Mouse (Mus musculus) CH12.LX (cell line): ENCODE measurements at regions not wholly inside any gene's neighbourhood (a gene's known extent, or its start where the extent isn't known, plus 50 kb on each side); places are given as distances from the start of the nearest gene placed in this dataset.

Source experiments
- DNase-seq: peaks from one replicate; pipeline ENCODE4 v3.0.0-alpha.2; 2013; ENCODE audit errors: extremely low read depth
- H3K27ac ChIP-seq: 2 replicates; pipeline ENCODE4 v1.5.1; 2012; ENCODE audit warnings: low read depth, mild to moderate bottlenecking, control low read depth, moderate library complexity; ENCODE audit not compliant: insufficient read depth
- H3K27me3 ChIP-seq: replicated peaks from 2 replicates; pipeline ENCODE3; 2012; ENCODE audit warnings: inconsistent platforms
- H3K36me3 ChIP-seq, 2 experiments: replicated peaks in 1 of 2; 2 replicates each; pipeline versions ENCODE3 to v1.6.1; 2012; ENCODE audit warnings: inconsistent platforms in 1 of 2, low read length in 1 of 2, mild to moderate bottlenecking in 1 of 2, mixed read lengths in 1 of 2, moderate library complexity in 1 of 2; ENCODE audit not compliant: control insufficient read depth in 1 of 2, insufficient read depth in 1 of 2
- H3K4me1 ChIP-seq, 2 experiments: 2 replicates each; pipeline ENCODE4 v1.6.1; 2012; ENCODE audit warnings: inconsistent platforms in 1 of 2, moderate library complexity in 1 of 2; ENCODE audit not compliant: insufficient read depth in 2 of 2, control insufficient read depth in 1 of 2
- H3K4me2 ChIP-seq: 2 replicates; pipeline ENCODE4 v1.6.1; 2012; ENCODE audit warnings: low read depth, mild to moderate bottlenecking, control low read depth; ENCODE audit not compliant: poor library complexity, insufficient read depth, severe bottlenecking
- H3K4me3 ChIP-seq, 3 experiments: fragments of 150-350 bp in 1 of 3; sonication (generic) in 1 of 3; replicated peaks in 1 of 3; 2 replicates each; pipeline versions ENCODE3 to v1.5.1; 2011 to 2012; ENCODE audit warnings: low read depth in 2 of 3, low read length in 2 of 3, mild to moderate bottlenecking in 2 of 3, moderate library complexity in 2 of 3, control low read depth in 1 of 3, improper control_type of control experiment in 1 of 3, inconsistent platforms in 1 of 3, mixed read lengths in 1 of 3; ENCODE audit not compliant: poor library complexity in 1 of 3
- H3K79me2 ChIP-seq: replicated peaks from 2 replicates; pipeline ENCODE4 v1.6.1; 2012; ENCODE audit warnings: mild to moderate bottlenecking, moderate library complexity; ENCODE audit not compliant: control insufficient read depth, poor library complexity, insufficient read depth, severe bottlenecking; ENCODE audit errors: extremely low read depth
- H3K9ac ChIP-seq: 2 replicates; pipeline ENCODE4 v1.6.1; 2012; ENCODE audit warnings: low read depth, mild to moderate bottlenecking, control low read depth, moderate library complexity; ENCODE audit not compliant: insufficient read depth
- H3K9me3 ChIP-seq: replicated peaks from 2 replicates; pipeline ENCODE3; 2012; ENCODE audit warnings: low read length, inconsistent platforms, mixed read lengths
- BHLHE40 ChIP-seq: IDR thresholded peaks from 2 replicates; pipeline ENCODE4 v1.6.1; 2011; ENCODE audit warnings: mild to moderate bottlenecking, low read depth, low read length, improper control_type of control experiment
- CHD1 ChIP-seq: IDR thresholded peaks from 2 replicates; pipeline ENCODE4 v1.6.1; 2012; ENCODE audit warnings: low read depth, low read length, improper control_type of control experiment, inconsistent platforms
- CHD2 ChIP-seq: IDR thresholded peaks from 2 replicates; pipeline ENCODE4 v1.6.1; 2011; ENCODE audit warnings: low read length, improper control_type of control experiment
- CTCF ChIP-seq, 2 experiments: IDR thresholded peaks in 1 of 2; conservative IDR thresholded peaks in 1 of 2; 2 replicates each; pipeline ENCODE4 v1.5.1; 2011 to 2012; ENCODE audit warnings: low read depth in 2 of 2, low read length in 2 of 2, improper control_type of control experiment in 1 of 2, inconsistent platforms in 1 of 2, mild to moderate bottlenecking in 1 of 2, moderate library complexity in 1 of 2
- ELF1 ChIP-seq: IDR thresholded peaks from 2 replicates; pipeline ENCODE4 v1.6.1; 2014; ENCODE audit warnings: low read depth, mild to moderate bottlenecking, inconsistent platforms, low read length, improper control_type of control experiment
- EP300 ChIP-seq: IDR thresholded peaks from 2 replicates; pipeline ENCODE4 v1.6.1; 2011; ENCODE audit warnings: low read length, improper control_type of control experiment
- ETS1 ChIP-seq: conservative IDR thresholded peaks from 2 replicates; pipeline ENCODE4 v1.6.1; 2012; ENCODE audit warnings: low read depth, mild to moderate bottlenecking, inconsistent platforms, low read length, improper control_type of control experiment, moderate library complexity
- GABPA ChIP-seq: IDR thresholded peaks from 2 replicates; pipeline ENCODE4 v1.6.1; 2012; ENCODE audit warnings: low read depth, low read length, improper control_type of control experiment, inconsistent platforms; ENCODE audit not compliant: insufficient replicate concordance
- HCFC1 ChIP-seq: IDR thresholded peaks from 2 replicates; pipeline ENCODE4 v1.6.1; 2012; ENCODE audit warnings: low read depth, mild to moderate bottlenecking, inconsistent platforms, low read length, improper control_type of control experiment
- IRF4 ChIP-seq: IDR thresholded peaks from 2 replicates; pipeline ENCODE4 v1.6.1; 2014; ENCODE audit warnings: low read depth, mild to moderate bottlenecking, inconsistent platforms, low read length, improper control_type of control experiment
- JUN ChIP-seq: IDR thresholded peaks from 2 replicates; pipeline ENCODE4 v1.6.1; 2011; ENCODE audit warnings: low read depth, mild to moderate bottlenecking, low read length, improper control_type of control experiment, moderate library complexity; ENCODE audit not compliant: insufficient read depth
- JUND ChIP-seq: conservative IDR thresholded peaks from 2 replicates; pipeline ENCODE4 v1.6.1; 2011; ENCODE audit warnings: low read depth, low read length, improper control_type of control experiment
- KAT2A ChIP-seq: IDR thresholded peaks from 2 replicates; pipeline ENCODE4 v1.6.1; 2012; ENCODE audit warnings: low read length, improper control_type of control experiment, inconsistent platforms; ENCODE audit not compliant: insufficient replicate concordance
- MAFK ChIP-seq: IDR thresholded peaks from 2 replicates; pipeline ENCODE4 v1.6.1; 2011; ENCODE audit warnings: low read length, improper control_type of control experiment; ENCODE audit not compliant: insufficient replicate concordance
- MAZ ChIP-seq: IDR thresholded peaks from 2 replicates; pipeline ENCODE4 v1.6.1; 2012; ENCODE audit warnings: low read depth, mild to moderate bottlenecking, inconsistent platforms, low read length, improper control_type of control experiment, moderate library complexity
- MEF2A ChIP-seq: IDR thresholded peaks from 2 replicates; pipeline ENCODE4 v1.6.1; 2014; ENCODE audit warnings: low read depth, mild to moderate bottlenecking, inconsistent platforms, low read length, improper control_type of control experiment, borderline replicate concordance
- MXI1 ChIP-seq: IDR thresholded peaks from 2 replicates; pipeline ENCODE4 v1.6.1; 2011; ENCODE audit warnings: mild to moderate bottlenecking, low read depth, low read length, improper control_type of control experiment
- MYC ChIP-seq: IDR thresholded peaks from 2 replicates; pipeline ENCODE4 v1.6.1; 2011; ENCODE audit warnings: low read depth, mild to moderate bottlenecking, improper control_type of control experiment, low read length
- NELFE ChIP-seq: IDR thresholded peaks from 2 replicates; pipeline ENCODE4 v1.6.1; 2011; ENCODE audit warnings: low read depth, low read length, improper control_type of control experiment
- NRF1 ChIP-seq: IDR thresholded peaks from 2 replicates; pipeline ENCODE4 v1.6.1; 2014; ENCODE audit warnings: low read depth, mild to moderate bottlenecking, inconsistent platforms, low read length, improper control_type of control experiment, moderate library complexity
- PAX5 ChIP-seq: IDR thresholded peaks from 2 replicates; pipeline ENCODE4 v1.6.1; 2012; ENCODE audit warnings: low read length, inconsistent platforms, mixed read lengths
- POLR2AphosphoS2 ChIP-seq: IDR thresholded peaks from 2 replicates; pipeline ENCODE4 v1.6.1; 2011; ENCODE audit warnings: low read depth, low read length, improper control_type of control experiment
- RAD21 ChIP-seq: IDR thresholded peaks from 2 replicates; pipeline ENCODE4 v1.6.1; 2011; ENCODE audit warnings: low read depth, mild to moderate bottlenecking, low read length, improper control_type of control experiment, moderate library complexity
- RCOR1 ChIP-seq: conservative IDR thresholded peaks from 2 replicates; pipeline ENCODE4 v1.6.1; 2012; ENCODE audit warnings: low read depth, mild to moderate bottlenecking, inconsistent platforms, low read length, improper control_type of control experiment
- SMC3 ChIP-seq: IDR thresholded peaks from 2 replicates; pipeline ENCODE4 v1.6.1; 2011; ENCODE audit warnings: low read depth, low read length, improper control_type of control experiment
- TBP ChIP-seq: conservative IDR thresholded peaks from 2 replicates; pipeline ENCODE4 v1.6.1; 2011; ENCODE audit warnings: low read depth, low read length, improper control_type of control experiment
- TCF12 ChIP-seq: IDR thresholded peaks from 2 replicates; pipeline ENCODE4 v1.6.1; 2014; ENCODE audit warnings: low read depth, mild to moderate bottlenecking, inconsistent platforms, low read length, improper control_type of control experiment
- UBTF ChIP-seq: IDR thresholded peaks from 2 replicates; pipeline ENCODE4 v1.6.1; 2012; ENCODE audit warnings: low read depth, mild to moderate bottlenecking, inconsistent platforms, low read length, improper control_type of control experiment, moderate library complexity
- USF1 ChIP-seq: IDR thresholded peaks from 2 replicates; pipeline ENCODE4 v1.6.1; 2014; ENCODE audit warnings: low read depth, mild to moderate bottlenecking, inconsistent platforms, low read length, improper control_type of control experiment
- ZC3H11A ChIP-seq: IDR thresholded peaks from 2 replicates; pipeline ENCODE4 v1.6.1; 2012; ENCODE audit warnings: low read depth, mild to moderate bottlenecking, inconsistent platforms, low read length, improper control_type of control experiment
- ZKSCAN1 ChIP-seq: IDR thresholded peaks from 2 replicates; pipeline ENCODE4 v1.6.1; 2012; ENCODE audit warnings: low read depth, inconsistent platforms, low read length, improper control_type of control experiment, borderline replicate concordance
- ZMIZ1 ChIP-seq: IDR thresholded peaks from 2 replicates; pipeline ENCODE4 v1.6.1; 2012; ENCODE audit warnings: low read depth, mild to moderate bottlenecking, inconsistent platforms, low read length, improper control_type of control experiment
- ZNF384 ChIP-seq: IDR thresholded peaks from 2 replicates; pipeline ENCODE4 v1.6.1; 2012; ENCODE audit warnings: low read depth, low read length, improper control_type of control experiment, inconsistent platforms
- dilution Hi-C: fragments of 300-500 bp; cut with MboI; formaldehyde crosslinking; loops from 2 replicates; pipeline ENCODE4 v1.14.3; 2020; ENCODE audit warnings: low sequenced_read_pairs; ENCODE audit not compliant: extremely low pct_unique_long_range_greater_than_20kb, extremely low pct_ligation_motif_present
- in situ Hi-C: fragments of 300-500 bp; cut with MboI; formaldehyde crosslinking; loops from 3 replicates; pipeline ENCODE4 v1.14.3; 2019; ENCODE audit warnings: low sequenced_read_pairs, low pct_ligation_motif_present, low pct_unique_long_range_greater_than_20kb, mixed read lengths

- peak; percentile 91 for TF ChIP-seq EP300
- TF ChIP-seq CHD2 = peak; percentile 82
- TF ChIP-seq UBTF = no peak
- peak; percentile 86 for TF ChIP-seq BHLHE40
- peak; percentile 81; the same call in 1 of the 2 replicates for TF ChIP-seq MXI1
- peak; percentile 54; the same call in 1 of the 2 replicates for TF ChIP-seq MAFK
- peak in 1 of 2 experiments; percentile 69; a peak in 2 of 4 replicates for TF ChIP-seq CTCF (conservative IDR thresholded peaks at IDR 0.05 in 1 of 2, IDR thresholded peaks at IDR 0.05 in 1 of 2; ENCODE audit: low read depth in 2 of 2, low read length in 2 of 2)
- peak; percentile 91; the same call in 1 of the 2 replicates for TF ChIP-seq MAZ
Measured at GRCm38 (mm10) chr1:157048201-157048923, 60.1 kb downstream of the Tex35 start (continued).

GRCm38 (mm10) chr1:157047751-157048200, 60.7 kb downstream of the Tex35 start:
- Histone ChIP-seq H3K9ac (peak overlapping the region; percentile 98), H3K4me2 (peak overlapping the region; percentile 58), H3K79me2 (no peaks in the 10 kb centered on the region), H3K36me3 (peaks cover 0 to 3% of the 10 kb centered on the region in 2 experiments), H3K4me1 (peaks cover 37 to 74% of the 10 kb centered on the region in 2 experiments), H3K4me3 (peak overlapping the region; percentile 38 to 50 (median 45)), H3K27me3 (no peaks in the 10 kb centered on the region), H3K9me3 (no peaks in the 10 kb centered on the region), H3K27ac (peak overlapping the region; percentile 96)
- in situ Hi-C loops (loop anchor here (5.0 kb wide), 2 partner anchors 50 to 115 kb away; no protein-coding TSS in a partner anchor), dilution Hi-C loops (no loop called here)
- DNase-seq = peak; percentile 82
- TF ChIP-seq NRF1 (no peak), MXI1 (no peak), CHD1 (0 out of 2 replicates have a peak, but pooled peaks have one; percentile 59), MEF2A (no peak), RAD21 (no peak; the same call in 1 of the 2 replicates), TCF12 (no peak; the same call in 1 of the 2 replicates), CHD2 (no peak), JUN (no peak), USF1 (no peak), IRF4 (no peak), BHLHE40 (no peak), ZC3H11A (no peak), ZMIZ1 (peak; percentile 84), ZNF384 (no peak), GABPA (no peak), RCOR1 (no peak), ZKSCAN1 (no peak), JUND (no peak), MAZ (no peak), PAX5 (no peak), MAFK (no peak), CTCF (conservative IDR thresholded peaks at IDR 0.05 in 1 of 2, IDR thresholded peaks at IDR 0.05 in 1 of 2; ENCODE audit: low read depth in 2 of 2, low read length in 2 of 2) (no peak), HCFC1 (no peak; the same call in 1 of the 2 replicates), MYC (peak; percentile 78), SMC3 (peak; percentile 23), ELF1 (peak; percentile 62; the same call in 1 of the 2 replicates), TBP (peak; percentile 85; the same call in 1 of the 2 replicates), NELFE (peak; percentile 50; the same call in 1 of the 2 replicates), EP300 (peak; percentile 29; the same call in 1 of the 2 replicates), POLR2AphosphoS2 (0 out of 2 replicates have a peak, but pooled peaks have one; percentile 22), UBTF (no peak), KAT2A (0 out of 2 replicates have a peak, but pooled peaks have one; percentile 49), ETS1 (no peak)
